Mouse (Mus musculus): ENCODE results near the gene P2ry6.

Gene P2ry6

DNA sequence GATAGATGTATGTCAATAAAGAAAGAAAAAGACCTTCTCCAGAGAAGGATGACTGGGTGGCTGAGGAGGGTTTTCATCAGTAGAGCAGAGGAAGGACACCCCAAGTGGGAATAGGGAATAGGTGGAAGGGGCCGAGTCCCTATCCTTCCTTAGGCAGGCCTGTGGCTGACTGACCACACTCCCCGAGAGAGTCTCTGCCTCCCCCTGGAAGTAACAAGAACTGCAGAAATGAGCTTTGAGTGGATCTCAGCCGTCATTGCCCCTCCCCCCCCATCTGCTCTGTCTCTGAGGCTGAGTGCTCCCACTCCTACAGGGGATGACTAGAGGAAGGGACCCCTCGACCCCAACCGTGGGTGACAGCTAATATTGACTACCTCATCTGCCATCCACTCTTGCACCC, 33.3 kb downstream of the P2ry6 start:
- no peak for DNase-seq (ENCODE audit: low read depth, low spot score)

DNA sequence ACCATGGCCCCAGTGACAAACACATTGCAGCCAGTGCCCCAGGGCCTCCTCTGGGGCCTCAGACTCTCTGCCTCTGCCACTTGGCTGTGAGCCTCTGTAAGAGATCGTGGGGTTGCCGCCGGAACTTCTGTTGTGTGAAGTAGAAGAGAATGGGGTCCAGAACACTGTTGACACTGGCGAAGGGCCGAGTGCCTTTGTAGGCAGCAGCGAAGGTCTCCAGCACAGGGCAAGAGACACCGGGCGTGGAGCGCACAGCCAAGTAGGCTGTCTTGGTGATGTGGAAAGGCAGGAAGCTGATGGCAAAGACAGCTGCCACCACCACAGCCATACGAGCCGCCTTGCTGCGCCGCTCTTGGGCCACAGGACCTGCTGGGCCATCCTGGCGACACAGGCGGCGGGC, 36.3 kb downstream of the P2ry6 start:
- DNase-seq (ENCODE audit: low read depth, low spot score) = no peak

DNA sequence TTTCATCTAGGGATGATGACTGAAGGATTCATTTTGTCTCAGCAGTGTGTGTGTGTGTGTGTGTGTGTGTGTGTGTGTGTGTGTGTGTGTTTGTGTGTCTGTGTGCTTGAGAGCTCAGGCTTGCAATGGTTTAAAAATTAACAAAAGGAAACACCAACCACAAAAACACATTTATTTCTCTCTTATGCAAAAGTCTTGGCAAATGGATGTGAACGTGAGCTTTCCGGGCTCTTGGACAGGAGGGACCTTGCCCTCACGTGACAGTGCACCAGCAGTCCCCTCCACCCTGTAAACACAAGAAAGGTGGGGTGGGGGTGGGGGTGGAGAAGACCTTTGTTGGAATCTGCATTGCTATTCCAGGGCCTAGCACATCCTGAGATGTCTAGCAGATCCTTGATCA, 37.0 kb downstream of the P2ry6 start:
- no peak for DNase-seq (ENCODE audit: low read depth, low spot score)

DNA sequence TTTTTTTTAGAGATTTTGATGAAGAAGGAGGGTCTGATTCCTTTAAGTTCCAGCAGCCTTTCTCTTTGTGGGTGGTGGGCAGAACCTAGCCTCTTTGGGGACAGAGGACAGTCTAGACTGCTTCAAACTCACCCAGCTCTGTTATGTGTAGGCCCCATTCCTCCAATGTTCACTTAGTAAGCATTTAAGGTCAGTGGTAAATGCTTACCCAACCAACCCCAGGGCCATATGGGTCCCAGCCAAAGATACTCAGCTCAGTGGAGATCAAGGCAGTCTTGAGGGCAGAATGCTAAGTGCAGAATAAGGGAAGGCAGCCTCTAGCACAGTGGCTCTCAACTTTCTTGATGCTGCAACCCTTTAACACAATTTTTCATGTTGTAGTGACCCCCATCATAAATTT, 40.9 kb downstream of the P2ry6 start:
- DNase-seq (ENCODE audit: low read depth, low spot score) = no peak

DNA sequence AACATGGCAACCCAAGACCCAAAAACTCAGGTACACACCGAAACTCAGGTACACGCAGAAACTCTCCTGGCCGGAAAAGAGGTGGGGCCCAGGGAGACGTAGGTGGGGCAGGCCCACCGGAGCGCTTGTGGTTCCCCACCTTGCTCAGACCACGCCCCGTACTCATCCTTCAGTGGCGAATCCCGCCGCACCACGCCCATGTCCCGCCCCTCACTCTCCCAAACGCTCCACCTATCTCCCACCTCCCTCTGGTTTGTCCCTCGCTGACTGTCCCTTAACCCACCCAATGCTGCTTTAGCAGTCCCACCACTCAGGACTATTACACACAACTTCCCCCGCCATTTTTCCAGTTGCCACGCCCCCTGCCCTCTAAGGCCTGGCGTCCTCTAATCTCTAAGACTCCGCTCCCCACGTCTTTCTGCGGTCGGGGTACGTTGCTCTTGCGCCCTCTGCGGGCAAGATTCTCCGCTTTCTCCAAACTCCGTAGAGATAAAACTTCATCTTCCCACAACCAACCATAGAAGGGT, 41.9 kb downstream of the P2ry6 start:
- no peak for DNase-seq (ENCODE audit: low read depth, low spot score)

DNA sequence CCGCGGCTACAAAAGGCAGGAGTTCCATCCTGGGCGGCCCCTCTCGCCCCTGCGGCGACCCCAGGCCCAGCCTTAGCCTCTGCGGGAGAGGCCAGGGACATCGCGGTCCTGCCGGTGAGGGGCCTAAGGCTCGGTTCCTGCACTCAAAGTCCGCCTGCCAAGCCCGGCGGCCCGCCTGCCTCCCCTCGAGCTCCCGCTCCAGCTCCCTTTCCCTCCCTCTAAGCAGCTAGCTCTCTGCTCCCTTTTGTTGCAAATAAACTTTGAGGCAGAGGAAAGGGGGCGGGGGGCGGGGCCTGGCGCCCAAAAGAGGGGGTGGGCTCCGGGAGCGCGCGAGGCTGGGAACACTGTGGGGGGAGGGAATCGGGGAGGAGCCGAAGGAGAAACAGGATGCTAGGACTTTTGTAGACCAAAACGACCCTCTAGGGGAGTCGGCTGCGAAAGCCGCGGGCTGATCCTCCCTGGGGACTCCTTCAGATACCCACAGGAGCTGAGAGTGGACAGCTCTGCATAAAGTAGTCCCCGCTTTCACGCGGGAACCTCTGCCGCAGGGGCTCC, 42.4 kb downstream of the P2ry6 start, which contains the start of gene Arhgef17:
TSS of gene Arhgef17 (minus strand) at position 182 of the 555 bp plus-strand sequence.
- DNase-seq (ENCODE audit: low read depth, low spot score) = no peak

DNA sequence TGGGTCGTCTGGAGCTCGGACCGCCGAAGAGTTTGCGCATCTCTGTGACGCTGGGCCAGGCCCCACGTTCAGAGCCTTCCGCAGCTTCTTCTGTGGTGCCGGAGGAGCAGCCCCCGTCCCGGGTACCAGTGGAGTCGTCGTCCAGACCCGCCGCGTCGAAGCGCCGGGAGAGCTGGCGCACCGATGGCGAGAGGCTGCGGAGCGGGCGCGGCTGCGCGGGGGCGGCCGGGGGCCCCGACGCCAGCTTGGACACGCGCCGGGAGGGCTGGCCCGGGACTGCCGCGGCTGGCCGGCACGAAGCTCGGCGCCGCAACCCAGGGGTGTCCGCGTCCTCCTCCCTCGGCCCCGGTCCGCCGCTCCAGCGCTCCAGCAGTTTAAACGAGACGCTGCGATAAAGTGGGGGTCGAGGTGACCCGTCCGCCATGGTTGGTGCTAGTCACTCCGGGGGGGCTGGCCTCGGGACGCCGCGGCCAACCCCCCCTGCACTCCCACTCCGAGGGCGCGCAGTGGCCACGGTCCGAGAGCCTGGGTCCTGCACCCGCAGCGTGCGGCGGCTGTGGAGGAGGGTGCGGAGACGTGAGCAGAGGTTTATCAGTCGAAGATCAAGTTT, 43.0 kb downstream of the P2ry6 start:
- DNase-seq (ENCODE audit: low read depth, low spot score) = no peak

DNA sequence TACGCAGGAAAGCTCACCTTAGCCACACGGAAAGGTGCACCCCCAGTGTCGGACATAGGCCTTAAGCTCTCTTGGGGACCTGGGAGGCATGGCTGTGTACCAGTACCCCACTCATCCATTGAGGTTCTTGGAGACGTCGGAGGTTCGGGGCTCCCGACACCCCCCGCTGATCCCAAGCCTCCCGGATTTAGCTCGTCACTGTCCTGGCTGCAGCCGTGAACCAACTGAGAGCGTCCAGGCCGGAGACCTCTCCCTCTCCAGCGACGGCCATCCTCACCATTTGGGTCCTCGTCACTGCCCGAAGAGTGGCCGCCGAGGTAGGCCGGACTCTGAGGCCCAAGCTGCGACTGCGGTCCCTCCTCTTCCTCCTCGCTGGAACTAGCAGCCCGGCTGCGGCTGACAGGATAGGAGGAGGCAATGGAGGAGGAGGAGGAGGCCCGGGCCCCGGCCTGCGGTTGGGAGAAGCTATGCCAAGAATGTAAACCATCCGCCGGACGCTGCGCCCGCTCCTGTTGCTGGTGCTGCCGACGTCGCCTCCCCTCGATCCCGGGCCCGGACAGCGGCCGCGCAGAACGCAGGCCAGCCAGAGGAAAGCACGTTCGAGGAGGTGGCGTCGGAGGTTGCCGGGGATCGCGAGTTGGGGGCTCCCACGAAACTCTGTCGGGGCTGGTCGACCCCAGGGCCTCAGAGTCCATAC, 43.7 kb downstream of the P2ry6 start:
- DNase-seq (ENCODE audit: low read depth, low spot score) = no peak

DNA sequence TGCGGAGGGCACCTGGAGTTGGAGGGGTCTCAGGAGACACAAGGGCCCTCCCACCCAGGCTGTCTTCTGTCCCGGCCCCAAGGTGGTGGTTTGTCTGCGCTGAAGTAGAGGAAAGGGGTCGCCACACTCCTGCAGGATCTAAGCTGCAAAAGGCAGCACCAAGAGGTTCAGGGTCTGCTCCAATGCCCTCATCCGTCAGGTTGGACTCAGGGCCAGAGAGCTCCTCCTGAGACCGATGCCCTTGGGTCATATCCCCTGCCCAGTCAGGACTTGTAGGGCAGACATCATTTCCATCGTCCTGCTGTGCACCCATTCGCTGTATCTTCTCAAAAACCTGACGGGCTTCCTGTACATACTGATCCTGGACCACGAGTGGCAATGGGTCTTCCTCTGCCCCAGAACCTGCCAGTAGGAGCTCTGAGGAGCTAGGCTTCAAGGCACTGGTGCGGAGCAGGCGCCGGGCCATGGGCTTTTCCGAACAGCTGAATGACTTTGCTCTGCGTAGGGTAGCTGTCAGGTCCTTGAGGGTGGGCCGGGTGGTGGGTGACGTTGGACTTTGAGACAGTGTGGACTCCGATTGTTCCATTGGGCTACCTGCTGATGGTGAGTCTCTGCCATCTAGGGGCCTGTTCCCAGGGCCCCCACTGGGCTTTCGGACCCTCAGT, 44.7 kb downstream of the P2ry6 start:
- no peak for DNase-seq (ENCODE audit: low read depth, low spot score)

DNA sequence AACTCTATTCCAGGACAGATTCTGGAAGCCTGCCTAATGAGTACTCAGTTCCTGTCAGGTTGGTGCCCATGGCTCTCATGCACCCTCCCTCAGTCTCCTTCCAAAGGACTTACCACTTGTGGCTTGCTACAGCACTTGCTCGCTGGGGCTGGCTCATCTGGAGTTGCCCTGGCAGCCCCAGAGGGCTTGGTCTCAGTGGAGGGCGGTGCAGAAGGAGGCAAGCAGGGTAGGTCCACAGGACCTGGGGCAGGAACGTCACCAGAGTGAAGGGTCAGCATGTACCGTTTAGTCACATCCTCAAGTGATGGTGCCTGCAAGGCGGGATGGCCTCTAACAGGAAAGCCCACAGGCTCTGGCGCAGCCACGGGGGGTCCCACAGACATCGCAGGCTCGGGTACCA, 46.0 kb downstream of the P2ry6 start:
- no peak for DNase-seq (ENCODE audit: low read depth, low spot score)

DNA sequence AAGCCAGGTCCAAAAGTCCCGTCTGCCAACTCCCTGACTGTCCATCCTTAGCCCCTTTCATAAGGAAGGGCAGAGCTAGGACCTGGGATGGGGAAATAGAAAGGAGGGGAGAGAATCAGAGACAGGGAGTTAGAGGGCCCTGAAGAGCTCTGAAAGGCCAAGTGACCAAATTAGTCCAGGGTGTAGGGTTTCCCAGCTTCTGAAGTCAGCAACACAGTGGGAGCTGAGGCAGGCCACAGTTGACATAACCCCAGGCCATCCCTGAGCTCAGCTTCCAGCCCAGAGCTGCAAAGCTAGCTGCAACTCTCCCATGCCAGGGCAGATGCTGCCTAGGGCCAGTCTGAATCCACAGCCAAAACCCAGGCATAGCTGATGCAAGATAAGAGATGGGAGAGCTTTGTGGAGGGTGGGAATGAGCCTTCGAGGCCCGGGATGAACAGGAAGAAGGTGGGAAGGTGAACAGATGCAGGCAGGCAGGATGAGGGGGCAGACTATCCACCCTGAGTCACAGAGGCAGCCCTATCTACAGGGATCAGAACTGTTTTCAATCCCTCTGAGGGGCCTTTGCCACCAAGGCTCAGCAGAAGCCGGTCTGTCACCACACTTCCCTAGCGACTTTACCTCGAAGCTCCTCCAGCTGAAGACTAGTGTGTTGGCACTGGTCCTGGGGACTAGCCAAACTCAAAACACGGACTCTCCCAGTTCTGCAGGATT, 47.0 kb downstream of the P2ry6 start:
- no peak for DNase-seq (ENCODE audit: low read depth, low spot score)

DNA sequence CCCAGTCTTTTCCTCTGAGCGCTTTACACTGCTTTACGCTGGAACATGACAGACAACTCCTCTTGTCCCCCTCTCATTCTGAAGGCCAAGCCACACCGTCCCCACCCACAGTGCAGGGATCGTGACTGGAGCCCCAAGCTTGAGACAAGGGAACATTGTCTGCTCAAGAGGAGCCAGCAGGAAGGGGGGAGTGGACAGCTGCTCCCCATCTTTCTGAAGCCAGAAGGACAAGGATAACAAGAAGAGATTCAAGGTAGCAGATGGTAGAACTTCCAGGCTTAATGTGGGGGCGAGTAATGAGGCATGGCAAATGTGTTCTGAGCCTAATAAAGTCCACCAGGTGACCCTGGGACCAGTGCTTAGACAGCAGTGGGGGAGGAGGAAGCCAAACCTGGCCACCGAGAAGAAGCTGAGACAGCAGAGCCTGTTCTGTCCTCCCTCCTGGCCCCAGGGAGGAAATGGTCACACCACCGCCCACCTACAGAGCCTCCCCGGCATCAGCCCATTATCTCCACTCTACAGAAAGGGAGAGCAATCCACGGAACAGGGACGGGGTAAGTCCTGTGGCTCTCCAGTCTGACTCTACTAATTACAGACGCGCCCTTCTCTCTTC, 48.0 kb downstream of the P2ry6 start:
- DNase-seq (ENCODE audit: low read depth, low spot score) = no peak

DNA sequence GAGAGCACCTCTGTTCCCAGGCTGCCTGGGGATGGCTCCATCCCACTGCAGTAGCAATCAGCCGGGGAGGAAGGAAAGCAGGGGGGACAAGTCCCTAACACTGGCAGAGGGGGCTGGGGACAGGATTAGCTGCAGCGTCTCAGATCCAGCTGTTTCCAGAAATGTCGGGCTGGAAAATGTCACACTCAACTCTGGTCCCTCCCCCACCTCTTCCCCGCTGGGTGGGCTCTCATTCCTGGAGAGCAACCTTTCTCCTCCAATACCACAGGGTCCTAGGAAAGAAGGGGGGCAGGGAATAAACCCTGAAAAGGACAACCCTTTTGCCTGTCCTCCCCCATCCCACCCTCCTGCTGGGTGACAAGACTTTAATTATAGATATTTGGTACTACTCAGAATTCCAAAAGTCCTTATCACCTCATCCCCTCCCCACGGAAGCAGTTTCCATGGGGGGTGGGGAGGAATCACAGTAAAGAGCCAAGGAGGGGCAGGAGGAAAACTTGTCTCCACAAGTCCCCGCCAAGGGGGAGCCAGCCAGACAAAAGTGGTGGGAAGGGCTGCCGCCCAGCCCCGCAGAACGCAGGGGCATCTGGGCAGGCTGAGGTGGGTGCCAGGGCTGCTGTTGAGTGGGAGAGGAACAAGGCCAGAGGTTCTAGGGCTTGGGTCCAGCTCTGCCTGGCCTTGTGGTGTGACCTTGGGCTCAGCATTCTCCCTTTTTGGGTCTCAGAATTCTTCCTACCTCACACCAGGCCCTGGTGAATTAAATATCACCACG, 49.6 kb downstream of the P2ry6 start:
- DNase-seq (ENCODE audit: low read depth, low spot score) = no peak

DNA sequence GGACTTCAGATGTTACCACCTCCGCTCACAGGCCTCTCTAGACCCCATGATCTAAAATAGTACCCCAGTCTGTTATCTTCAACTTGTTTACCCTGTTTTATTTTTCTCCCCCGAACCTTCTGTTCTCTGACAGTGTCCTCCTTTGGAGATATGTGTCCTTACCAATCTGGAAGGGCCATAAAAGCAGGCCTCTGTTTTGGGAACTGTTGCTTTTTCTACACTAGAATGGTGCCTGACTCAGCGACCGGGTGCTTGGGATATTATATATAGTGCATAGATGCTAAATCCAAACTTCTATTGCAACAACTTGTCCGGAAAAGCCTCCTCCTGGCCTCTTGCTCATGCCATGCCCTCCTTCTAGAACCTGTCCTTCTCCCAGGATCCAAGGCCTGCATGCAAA, 50.2 kb downstream of the P2ry6 start:
- no peak for DNase-seq (ENCODE audit: low read depth, low spot score)

DNA sequence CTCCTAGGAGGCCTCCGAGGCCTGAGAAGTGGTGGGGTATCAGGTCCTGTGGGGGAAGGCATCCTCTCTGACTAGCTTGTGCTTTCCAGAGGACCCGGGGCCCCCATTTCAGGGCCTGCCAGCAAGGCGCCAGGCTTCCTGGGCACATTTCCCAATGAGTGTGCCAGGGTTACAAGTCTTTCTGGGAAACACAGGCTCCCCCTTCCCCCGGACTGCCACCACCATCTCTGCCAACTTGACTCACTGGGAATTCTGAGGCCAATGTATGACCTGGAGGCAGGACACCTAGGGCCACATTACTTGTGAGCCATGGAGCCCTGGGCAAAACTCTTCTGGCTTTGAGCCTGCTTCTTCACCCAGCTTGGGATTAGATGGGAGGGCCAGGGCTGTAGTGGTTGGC, 51.5 kb downstream of the P2ry6 start:
- no peak for DNase-seq (ENCODE audit: low read depth, low spot score)

DNA sequence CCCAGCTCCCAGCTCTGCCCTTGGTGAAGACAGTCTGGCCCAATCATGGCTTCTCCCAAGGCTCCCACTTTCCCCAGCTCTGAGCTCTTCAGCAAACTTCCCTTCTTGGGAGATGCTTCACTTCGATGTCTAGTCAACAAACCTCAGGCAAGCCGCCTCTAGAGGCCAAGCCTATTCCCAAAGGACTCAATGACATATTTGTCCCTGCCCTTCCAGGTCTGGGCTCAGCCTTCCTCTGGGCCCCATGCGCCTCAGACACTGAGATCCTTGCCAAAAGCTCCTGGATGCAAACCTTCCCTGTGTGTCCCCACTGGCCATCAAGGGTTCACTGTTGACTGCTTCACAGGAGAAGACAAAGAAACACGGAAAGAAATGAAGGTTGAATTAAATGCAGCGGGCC, 53.2 kb downstream of the P2ry6 start:
- no peak for DNase-seq (ENCODE audit: low read depth, low spot score)

DNA sequence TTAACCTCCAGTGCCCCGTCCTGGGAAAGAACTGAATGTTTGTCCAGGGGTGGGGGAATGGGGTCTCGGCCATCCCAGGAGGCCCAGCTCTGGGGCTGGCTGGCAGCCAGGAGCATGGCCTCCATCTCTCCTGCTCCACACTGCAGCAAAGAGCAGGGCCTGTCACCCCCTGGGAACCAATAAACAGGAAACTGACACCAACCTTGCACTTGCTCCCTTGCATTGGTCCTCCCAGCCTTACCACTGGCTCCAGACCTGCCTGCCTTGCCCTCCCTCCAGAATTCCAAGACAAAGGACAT, 54.7 kb downstream of the P2ry6 start:
- DNase-seq (ENCODE audit: low read depth, low spot score) = no peak

DNA sequence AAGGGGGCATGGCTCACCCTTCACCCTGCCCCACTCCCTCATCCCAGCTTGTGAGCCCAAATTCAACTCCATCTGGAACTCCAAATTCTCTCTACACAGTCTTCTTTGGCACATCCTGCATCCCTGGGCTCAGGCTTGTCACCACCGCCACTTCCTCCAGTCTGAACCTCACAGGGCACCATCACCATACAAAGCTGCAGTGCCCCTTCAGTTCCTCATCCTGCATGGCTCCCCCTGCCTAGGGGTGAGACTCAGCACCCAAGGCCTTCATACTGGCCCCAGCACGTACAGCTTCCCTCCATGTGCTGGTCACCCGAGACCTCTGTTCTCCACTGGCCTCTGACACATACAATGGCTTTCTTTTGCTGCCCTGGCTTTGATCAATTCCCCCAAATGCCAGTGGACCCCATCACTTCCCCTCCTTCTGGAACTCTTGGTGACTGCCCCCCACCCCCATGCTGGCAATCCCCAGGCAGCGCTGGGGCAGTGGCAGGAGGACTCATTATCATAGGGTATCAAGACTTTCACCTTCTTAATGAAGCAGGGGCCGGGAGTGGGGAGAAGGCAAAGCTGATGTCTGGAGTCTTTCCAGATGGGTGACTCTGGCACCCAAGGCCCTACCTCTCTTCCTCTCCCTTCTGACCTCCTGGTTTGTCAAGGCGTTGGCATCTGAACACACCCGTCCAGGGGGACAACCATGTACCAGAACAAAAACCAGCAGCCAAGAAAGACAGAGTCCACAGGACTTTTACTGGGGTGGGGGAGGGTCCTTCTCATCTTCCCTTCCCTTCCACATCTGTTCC, 55.2 kb downstream of the P2ry6 start:
- DNase-seq (ENCODE audit: low read depth, low spot score) = no peak

DNA sequence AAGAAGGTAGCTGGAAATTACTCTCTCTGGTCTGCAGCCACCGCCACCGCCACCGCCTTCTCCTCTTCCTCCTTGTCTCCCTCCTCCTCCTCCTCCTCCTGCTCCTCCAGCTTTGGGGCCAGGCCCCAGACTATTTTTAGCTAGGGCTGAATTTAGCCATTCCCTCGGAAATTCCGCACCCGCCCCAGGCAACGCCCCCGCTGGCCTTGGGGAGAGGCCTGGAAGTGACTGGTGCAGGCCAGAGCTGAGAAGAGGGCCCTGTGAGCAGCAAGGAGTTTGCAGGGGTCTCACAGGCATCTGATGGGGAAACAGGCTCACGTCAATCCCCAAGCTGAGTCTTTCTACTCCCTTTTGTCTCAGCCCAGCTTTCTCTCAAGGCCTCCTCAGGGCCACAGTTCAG, 56.3 kb downstream of the P2ry6 start:
- DNase-seq (ENCODE audit: low read depth, low spot score) = no peak

DNA sequence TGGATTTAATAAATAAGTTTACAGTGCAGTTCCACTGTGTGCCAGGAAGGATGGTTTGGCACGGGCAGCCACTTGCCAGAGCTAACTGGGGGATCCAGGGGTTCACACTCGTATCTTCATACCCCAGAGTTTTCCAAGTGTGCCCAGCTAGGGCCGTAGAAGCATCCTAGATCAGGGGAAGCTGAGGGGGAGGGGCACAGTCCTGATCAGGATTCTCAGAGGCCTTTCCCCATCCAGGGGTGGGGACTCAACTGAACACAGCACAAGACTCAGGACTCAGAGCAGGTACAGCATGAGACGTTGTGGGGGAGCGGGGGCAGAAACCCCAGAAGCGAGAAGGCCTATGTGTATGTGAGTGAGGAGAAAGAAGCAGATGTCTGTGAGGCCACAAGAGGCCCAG, 56.7 kb downstream of the P2ry6 start:
- DNase-seq (ENCODE audit: low read depth, low spot score) = no peak

Data from c-Kit-negative CD71-positive TER-119-positive erythroid progenitor cells, embryonic 14.5 days (primary cell).